Mouse (Mus musculus) forebrain, postnatal 0 days (tissue): ENCODE results near the gene Rnf5. TPM values are rescaled to one million over a fixed set of nuclear protein-coding genes. Genes with fewer than 3 reads are reported as not detected.

ENCODE experiments used
- ATAC-seq: fragments of 200-750 bp; cut with Nextera tagmentation; 2 replicates; pipeline ENCODE4 v1.8.0; 2017; ENCODE audit warnings: mild to moderate bottlenecking, moderate library complexity
- DNase-seq: peaks from one replicate; pipeline ENCODE4 v3.0.0-alpha.2; 2015
- H3K27ac ChIP-seq: fragments of 300-500 bp; sonication (generic); 2 replicates; pipeline ENCODE4 v1.5.1; 2014; ENCODE audit warnings: low read depth, mild to moderate bottlenecking, antibody characterized with exemption, low read length, moderate library complexity, mixed read lengths
- H3K27me3 ChIP-seq: fragments of 300-500 bp; sonication (generic); 2 replicates; pipeline ENCODE4 v1.6.1; 2014; ENCODE audit warnings: mild to moderate bottlenecking, low read length, mixed read lengths; ENCODE audit not compliant: insufficient read depth
- H3K36me3 ChIP-seq: fragments of 300-500 bp; sonication (generic); 2 replicates; pipeline ENCODE4 v1.6.1; 2014; ENCODE audit warnings: mild to moderate bottlenecking, moderate library complexity; ENCODE audit not compliant: insufficient read depth
- H3K4me1 ChIP-seq: fragments of 300-500 bp; sonication (generic); 2 replicates; pipeline ENCODE4 v1.6.1; 2014; ENCODE audit warnings: antibody characterized with exemption; ENCODE audit not compliant: insufficient read depth
- H3K4me2 ChIP-seq: fragments of 300-500 bp; sonication (generic); 2 replicates; pipeline ENCODE4 v1.6.1; 2014; ENCODE audit warnings: low read depth, mild to moderate bottlenecking, moderate library complexity
- H3K4me3 ChIP-seq: fragments of 300-500 bp; sonication (generic); 2 replicates; pipeline ENCODE4 v1.5.1; 2014; ENCODE audit warnings: low read depth, low read length, mixed read lengths
- H3K9ac ChIP-seq: fragments of 300-500 bp; sonication (generic); 2 replicates; pipeline ENCODE4 v1.6.1; 2014; ENCODE audit warnings: mild to moderate bottlenecking
- H3K9me3 ChIP-seq: fragments of 300-500 bp; sonication (generic); 2 replicates; pipeline ENCODE4 v1.6.1; 2016; ENCODE audit warnings: low read length
- CTCF ChIP-seq: sonication (generic); IDR thresholded peaks from 2 replicates; pipeline ENCODE4 v1.5.1; 2016; ENCODE audit warnings: antibody characterized with exemption, control low read depth, low read depth
- WGBS: fragments of 180-500 bp; shearing (Covaris S2); extraction: QIAGEN DNeasy Blood & Tissue Kit; methylation state at CpG from one replicate; pipeline ENCODE4 v1.1.7; 2014; 5-methylcytosine and 5-hydroxymethylcytosine counted together
- polyA plus RNA-seq: library from polyadenylated mRNA; unstranded; fragments of >200 nt; fragmentation: Nextera tagmentation; extraction: Ambion mirVana; gene quantifications from 2 replicates; pipeline ENCODE4 v1.2.1, GENCODE M21; 2015
- total RNA-seq: library from RNA; depleted of rRNA; stranded (reverse); fragments of >200 nt; gene quantifications from 2 replicates; pipeline ENCODE4 v1.2.3, GENCODE M21; 2014

The Rnf5 gene
- total and polyA plus RNA-seq, 2 experiments from 2014 or later, result 45.3 to 252 TPM

DNA sequence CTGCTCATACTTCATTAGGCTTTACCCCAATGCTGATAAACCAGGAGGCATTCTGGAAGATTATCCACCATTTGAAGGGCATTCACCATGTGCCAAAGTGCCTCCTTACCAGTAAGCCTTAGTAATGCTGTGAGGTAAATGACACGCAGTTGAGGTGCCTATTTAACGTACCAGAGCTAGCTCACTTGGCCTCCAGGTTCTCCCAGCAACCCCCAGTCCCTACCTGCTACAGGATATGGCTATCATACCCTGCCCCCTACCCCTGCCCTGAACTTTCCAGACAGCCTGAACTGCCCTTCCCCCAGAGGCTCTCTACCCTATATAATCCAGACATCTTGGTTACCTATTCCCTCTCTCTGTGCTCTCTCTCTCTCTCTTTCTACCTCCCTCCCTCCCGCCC, 14.7 kb downstream of the Rnf5 start:
- H3K27me3 ChIP-seq, result no peaks in the 10 kb centered on the region
- no peak overlapping the region for H3K4me3 ChIP-seq
- H3K4me2 ChIP-seq, result no peak overlapping the region
- DNase-seq (no peak), ATAC-seq (no peak)
- no peak for TF ChIP-seq CTCF
- H3K36me3 ChIP-seq, result no peaks in the 10 kb centered on the region
- H3K9ac ChIP-seq, result no peak overlapping the region
- H3K9me3 ChIP-seq, result no peaks in the 10 kb centered on the region
- WGBS, result 62% methylated on average over 3 of the region's 3 CpGs
- H3K4me1 ChIP-seq, result peaks cover 25% of the 10 kb centered on the region
- H3K27ac ChIP-seq, result no peak overlapping the region

DNA sequence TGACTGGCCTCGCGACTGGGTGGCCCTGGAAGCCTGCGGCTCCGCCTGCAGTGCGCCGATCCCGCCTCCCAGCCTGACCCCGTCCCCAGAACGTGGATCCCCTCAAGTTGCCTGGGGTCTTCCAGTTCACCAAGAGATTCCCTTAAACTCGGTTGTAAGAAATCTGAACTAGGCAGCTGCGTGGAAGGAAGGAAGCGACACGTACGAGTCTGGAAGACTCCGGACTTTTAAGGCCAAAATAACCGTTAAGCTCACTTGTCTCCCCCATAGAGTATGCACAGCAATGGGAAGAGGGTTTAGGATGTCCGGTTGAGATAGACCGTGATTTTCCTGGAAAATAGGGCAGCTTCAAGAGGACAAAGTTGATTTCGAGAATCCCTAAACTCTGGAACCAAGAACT, 15.7 kb downstream of the Rnf5 start:
- peak overlapping the region; percentile 69 for H3K4me3 ChIP-seq
- H3K36me3 ChIP-seq, result no peaks in the 10 kb centered on the region
- no peak for TF ChIP-seq CTCF
- WGBS, result 4% methylated on average over 19 of the region's 19 CpGs
- DNase-seq (no peak), ATAC-seq (no peak)
- no peaks in the 10 kb centered on the region for H3K27me3 ChIP-seq
- peaks cover 25% of the 10 kb centered on the region for H3K4me1 ChIP-seq
- no peaks in the 10 kb centered on the region for H3K9me3 ChIP-seq
- H3K27ac ChIP-seq, result peak overlapping the region; percentile 99
- H3K9ac ChIP-seq, result peak overlapping the region; percentile 87
- H3K4me2 ChIP-seq, result peak overlapping the region; percentile 98

DNA sequence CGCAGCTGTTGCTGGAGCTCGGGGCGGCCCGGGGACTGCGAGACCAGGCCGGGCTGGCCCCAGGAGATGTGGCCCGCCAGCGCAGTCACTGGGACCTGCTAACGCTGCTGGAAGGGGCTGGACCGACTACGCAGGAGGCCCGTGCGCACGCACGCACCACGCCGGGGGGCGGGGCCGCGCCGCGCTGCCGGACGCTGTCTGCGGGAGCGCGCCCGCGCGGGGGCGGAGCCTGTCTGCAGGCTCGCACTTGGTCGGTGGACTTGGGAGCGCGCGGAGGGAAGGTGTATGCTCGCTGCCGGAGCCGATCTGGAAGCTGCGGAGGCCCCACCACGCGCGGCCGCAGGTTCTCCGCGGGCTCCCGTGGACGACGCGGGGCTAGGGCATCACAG, 16.1 kb downstream of the Rnf5 start:
- WGBS, result 5% methylated on average over 50 of the region's 50 CpGs
- H3K27me3 ChIP-seq, result no peaks in the 10 kb centered on the region

DNA sequence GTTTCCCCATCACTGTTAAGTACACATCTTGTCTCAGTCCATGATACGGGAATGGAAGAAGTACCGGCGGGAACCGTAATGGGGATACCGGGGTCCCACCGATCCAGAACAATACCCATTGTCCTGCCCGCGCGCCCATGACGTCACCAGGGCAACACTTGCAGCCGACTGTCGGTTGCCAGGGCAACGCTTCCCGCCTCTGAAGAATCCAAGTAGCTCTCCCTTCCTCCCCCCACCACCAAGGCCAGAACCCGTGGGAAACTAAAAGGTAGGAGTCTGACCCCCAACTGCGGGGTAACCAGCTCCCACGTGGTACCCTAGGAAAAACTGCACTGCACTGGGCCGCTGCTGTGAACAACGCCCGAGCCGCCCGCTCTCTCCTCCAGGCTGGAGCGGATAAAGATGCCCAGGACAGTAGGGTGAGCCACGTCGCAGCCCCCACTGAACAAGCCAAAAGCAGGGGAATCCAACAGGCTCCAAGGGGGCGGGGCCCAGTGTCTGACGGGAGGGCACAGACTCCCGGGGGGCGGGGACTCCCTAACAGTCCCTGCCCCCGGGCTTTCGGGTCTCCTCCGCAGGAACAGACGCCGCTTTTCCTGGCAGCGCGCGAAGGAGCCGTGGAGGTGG, 16.6 kb downstream of the Rnf5 start:
- Histone ChIP-seq H3K27ac (peak overlapping the region; percentile 99), H3K27me3 (no peaks in the 10 kb centered on the region), H3K9ac (peak overlapping the region; percentile 87), H3K4me1 (peaks cover 25% of the 10 kb centered on the region), H3K4me2 (peak overlapping the region; percentile 98), H3K36me3 (no peaks in the 10 kb centered on the region), H3K4me3 (peak overlapping the region; percentile 69), H3K9me3 (no peaks in the 10 kb centered on the region)
- under 1% methylated on average over 38 of the region's 38 CpGs for WGBS
- peak; percentile 80 for ATAC-seq
- no peak for TF ChIP-seq CTCF
- DNase-seq, result peak; percentile 94

More for the DNA sequence above, 16.1 kb downstream of the Rnf5 start:
- Histone ChIP-seq H3K27ac (peak overlapping the region; percentile 99), H3K9ac (peak overlapping the region; percentile 87), H3K9me3 (no peaks in the 10 kb centered on the region), H3K4me1 (peaks cover 25% of the 10 kb centered on the region), H3K4me2 (peak overlapping the region; percentile 98), H3K4me3 (peak overlapping the region; percentile 69), H3K36me3 (no peaks in the 10 kb centered on the region)
- peak; percentile 98 for DNase-seq
- TF ChIP-seq CTCF, result no peak
- ATAC-seq, result peak; percentile 86

DNA sequence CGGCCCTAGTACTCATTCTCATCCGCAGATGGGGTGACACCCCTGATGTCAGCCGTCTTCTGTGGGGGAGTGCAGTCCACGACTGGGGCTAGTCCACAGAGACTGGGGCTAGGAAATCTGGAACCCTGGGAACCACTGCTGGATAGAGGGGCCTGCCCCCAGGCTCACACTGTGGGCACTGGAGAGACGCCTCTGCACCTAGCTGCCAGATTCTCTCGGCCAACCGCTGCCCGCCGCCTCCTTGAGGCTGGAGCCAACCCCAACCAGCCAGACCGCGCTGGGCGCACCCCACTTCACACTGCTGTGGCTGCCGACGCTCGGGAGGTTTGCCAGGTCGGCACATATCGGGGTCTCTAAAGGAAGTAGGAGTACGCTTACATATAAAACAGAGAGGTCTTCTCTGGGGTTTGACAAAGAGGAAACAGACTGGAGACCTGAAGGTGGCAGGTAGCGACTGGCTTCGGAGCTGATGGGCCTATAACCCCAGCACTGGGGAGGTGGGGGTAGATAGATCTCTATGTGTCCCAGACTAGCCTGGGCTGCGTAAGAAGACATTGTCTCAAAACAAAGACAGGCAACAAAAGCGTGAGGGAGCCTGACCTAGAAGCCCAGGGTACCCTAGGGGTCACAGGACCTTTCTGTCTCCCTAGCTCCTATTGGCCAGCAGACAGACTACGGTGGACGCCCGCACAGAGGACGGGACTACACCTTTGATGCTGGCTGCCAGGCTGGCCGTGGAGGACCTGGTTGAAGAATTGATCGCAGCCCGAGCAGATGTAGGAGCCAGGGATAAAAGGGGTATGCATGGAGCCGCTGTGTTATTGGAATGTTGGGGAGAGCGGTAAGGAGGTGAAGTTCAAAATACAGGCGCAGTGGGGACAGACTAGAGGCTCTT, 17.4 kb downstream of the Rnf5 start:
- WGBS, result 12% methylated on average over 32 of the region's 32 CpGs

DNA sequence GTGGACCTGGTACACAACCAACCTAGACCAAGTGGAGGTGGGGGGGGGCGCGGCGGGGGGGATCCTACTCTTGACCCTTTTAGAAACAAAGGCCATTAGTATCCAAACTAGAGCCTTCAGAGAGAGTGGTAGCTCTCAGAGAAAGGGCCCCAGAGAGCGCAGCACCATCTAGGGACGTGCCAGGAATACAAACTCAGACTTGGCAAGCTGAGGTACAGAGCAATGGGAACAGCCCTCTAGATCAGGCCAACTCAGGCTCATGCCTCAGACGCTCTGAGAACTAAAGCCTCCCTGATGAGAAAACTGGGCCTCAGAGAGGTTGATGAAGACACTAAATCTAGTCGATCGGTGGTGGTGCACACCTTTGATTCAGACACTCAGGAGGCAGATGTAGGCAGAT, 18.4 kb downstream of the Rnf5 start:
- DNase-seq, result no peak
- H3K4me1 ChIP-seq, result peaks cover 17% of the 10 kb centered on the region
- H3K36me3 ChIP-seq, result no peaks in the 10 kb centered on the region
- H3K27ac ChIP-seq, result no peak overlapping the region
- no peaks in the 10 kb centered on the region for H3K27me3 ChIP-seq
- WGBS, result 85% methylated on average over 8 of the region's 8 CpGs
- H3K4me2 ChIP-seq, result no peak overlapping the region
- no peak overlapping the region for H3K4me3 ChIP-seq
- no peak for TF ChIP-seq CTCF
- no peak for ATAC-seq
- H3K9me3 ChIP-seq, result no peaks in the 10 kb centered on the region
- H3K9ac ChIP-seq, result no peak overlapping the region

More for the DNA sequence above, 17.4 kb downstream of the Rnf5 start:
- H3K27ac ChIP-seq, result peak overlapping the region; percentile 99
- DNase-seq (peak; percentile 60), ATAC-seq (no peak; the same call in 1 of the 2 replicates)
- no peak for TF ChIP-seq CTCF
- no peaks in the 10 kb centered on the region for H3K36me3 ChIP-seq
- H3K27me3 ChIP-seq, result no peaks in the 10 kb centered on the region
- H3K9me3 ChIP-seq, result no peaks in the 10 kb centered on the region
- peak overlapping the region; percentile 98 for H3K4me2 ChIP-seq
- H3K9ac ChIP-seq, result peak overlapping the region; percentile 87
- peaks cover 20% of the 10 kb centered on the region for H3K4me1 ChIP-seq
- peak overlapping the region; percentile 69 for H3K4me3 ChIP-seq

DNA sequence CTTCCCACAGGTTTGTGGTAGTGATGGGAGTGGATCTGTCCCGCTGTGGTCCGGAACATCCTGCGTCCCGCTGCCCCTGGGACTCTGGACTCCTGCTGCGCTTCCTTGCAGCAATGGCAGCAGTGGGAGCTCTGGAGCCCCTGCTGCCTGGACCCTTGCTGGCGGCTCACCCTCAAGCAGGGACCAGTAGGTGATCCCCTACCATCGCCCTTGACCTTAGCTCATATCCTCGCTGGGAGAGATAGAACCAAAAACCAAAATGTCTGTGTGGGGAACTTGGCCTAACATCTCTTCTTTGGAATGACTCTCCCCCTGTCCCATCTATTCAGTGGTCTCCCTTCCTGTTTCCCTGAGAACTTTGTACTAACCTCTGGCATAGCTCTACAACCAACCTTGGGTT, 19.7 kb downstream of the Rnf5 start:
- H3K4me2 ChIP-seq, result no peak overlapping the region
- H3K27ac ChIP-seq, result no peak overlapping the region
- H3K27me3 ChIP-seq, result no peaks in the 10 kb centered on the region
- TF ChIP-seq CTCF, result no peak
- no peak overlapping the region for H3K4me3 ChIP-seq
- H3K4me1 ChIP-seq, result peaks cover 17% of the 10 kb centered on the region
- DNase-seq (no peak), ATAC-seq (no peak)
- no peak overlapping the region for H3K9ac ChIP-seq
- H3K36me3 ChIP-seq, result no peaks in the 10 kb centered on the region
- H3K9me3 ChIP-seq, result no peaks in the 10 kb centered on the region
- 94% methylated on average over 8 of the region's 8 CpGs for WGBS
